Mouse (Mus musculus) testis, adult 2 months (tissue): Measurements from ENCODE around the gene Bcar3. TPM values are rescaled to one million over a fixed set of nuclear protein-coding genes. Genes with fewer than 3 reads are reported as not detected.

Experiments used
- H3K27ac ChIP-seq: fragments of 200-500 bp; 2 replicates; pipeline ENCODE4 v1.5.1; 2012; ENCODE audit warnings: low read depth, low read length; ENCODE audit not compliant: control insufficient read depth, insufficient read depth
- H3K27me3 ChIP-seq: fragments of 200-500 bp; 2 replicates; pipeline ENCODE4 v1.6.1; 2012; ENCODE audit warnings: mild to moderate bottlenecking, low read length, moderate library complexity; ENCODE audit not compliant: control insufficient read depth, insufficient read depth
- H3K36me3 ChIP-seq: fragments of 200-500 bp; 2 replicates; pipeline ENCODE4 v1.6.1; 2012; ENCODE audit warnings: mild to moderate bottlenecking, low read length; ENCODE audit not compliant: control insufficient read depth, insufficient read depth
- H3K4me1 ChIP-seq: fragments of 200-500 bp; 2 replicates; pipeline ENCODE4 v1.6.1; 2012; ENCODE audit warnings: low read length; ENCODE audit not compliant: control insufficient read depth, insufficient read depth
- H3K4me3 ChIP-seq: fragments of 200-500 bp; 2 replicates; pipeline ENCODE4 v1.5.1; 2012; ENCODE audit warnings: low read depth, mild to moderate bottlenecking, low read length, moderate library complexity, mixed read lengths; ENCODE audit not compliant: control insufficient read depth
- CTCF ChIP-seq: fragments of 200-500 bp; IDR thresholded peaks from 2 replicates; pipeline ENCODE4 v1.5.1; 2012; ENCODE audit warnings: low read depth, mild to moderate bottlenecking, inconsistent platforms, low read length, moderate library complexity; ENCODE audit not compliant: control insufficient read depth, insufficient read depth, insufficient replicate concordance
- POLR2A ChIP-seq: fragments of 200-500 bp; IDR thresholded peaks from 2 replicates; pipeline ENCODE4 v1.6.1; 2012; ENCODE audit warnings: low read depth, mild to moderate bottlenecking, inconsistent platforms, low read length, moderate library complexity; ENCODE audit not compliant: control insufficient read depth
- polyA plus RNA-seq: library from polyadenylated mRNA; depleted of rRNA; stranded (reverse); fragments of >200 nt; gene quantifications from 2 replicates; pipeline ENCODE4 v1.2.3, GENCODE M21; 2012

The Bcar3 gene
- polyA plus RNA-seq, 1 experiment: 12.5 TPM

DNA sequence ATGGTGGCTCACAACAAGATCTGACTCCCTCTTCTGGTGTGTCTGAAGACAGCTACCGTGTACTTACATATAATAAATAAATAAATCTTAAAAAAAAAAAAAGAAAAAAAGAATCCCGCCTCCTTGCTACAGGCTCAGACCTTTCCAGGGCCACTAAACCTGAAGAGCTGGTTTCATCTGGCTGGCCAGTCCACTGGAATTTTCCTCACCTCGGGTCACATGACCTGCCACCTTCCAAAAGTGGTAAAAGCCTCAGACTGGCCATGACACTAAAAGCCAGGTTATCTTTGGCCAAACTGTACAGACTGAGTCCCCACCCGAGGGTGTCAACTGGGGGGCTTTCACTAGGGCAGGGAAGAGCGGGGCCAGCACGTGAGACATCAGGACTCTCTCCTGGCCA is 29.9 kb downstream of the Bcar3 start:
- TF ChIP-seq CTCF: no peak
- TF ChIP-seq POLR2A: no peak
- Histone ChIP-seq H3K27ac (no peak overlapping the region), H3K4me3 (no peak overlapping the region)

DNA sequence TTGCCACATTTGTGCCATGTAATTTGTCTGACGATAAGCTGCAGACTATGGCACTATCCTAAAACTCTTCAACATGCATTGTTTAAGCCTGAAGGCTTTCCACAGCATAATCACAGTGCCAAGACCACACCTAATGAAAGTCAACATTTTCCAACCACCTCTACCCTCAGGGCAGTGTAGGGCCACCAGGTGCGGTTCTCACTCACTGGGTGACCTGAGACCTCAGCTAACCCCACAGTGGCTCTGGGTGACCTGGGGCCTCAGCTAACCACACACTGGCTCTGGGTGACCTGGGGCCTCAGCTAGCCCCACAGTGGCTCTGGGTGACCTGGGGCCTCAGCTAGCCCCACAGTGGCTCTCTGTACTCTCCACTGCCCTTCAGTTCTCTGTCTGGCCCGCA is 30.6 kb downstream of the Bcar3 start:
- no peak overlapping the region for H3K4me3 ChIP-seq
- H3K27ac ChIP-seq: no peak overlapping the region
- no peaks in the 10 kb centered on the region for H3K4me1 ChIP-seq
- TF ChIP-seq CTCF (no peak), POLR2A (no peak)
- H3K27me3 ChIP-seq: no peaks in the 10 kb centered on the region
- H3K36me3 ChIP-seq: no peaks in the 10 kb centered on the region

More for the DNA sequence above, 29.9 kb downstream of the Bcar3 start:
- no peaks in the 10 kb centered on the region for H3K27me3 ChIP-seq
- no peaks in the 10 kb centered on the region for H3K36me3 ChIP-seq
- no peaks in the 10 kb centered on the region for H3K4me1 ChIP-seq

DNA sequence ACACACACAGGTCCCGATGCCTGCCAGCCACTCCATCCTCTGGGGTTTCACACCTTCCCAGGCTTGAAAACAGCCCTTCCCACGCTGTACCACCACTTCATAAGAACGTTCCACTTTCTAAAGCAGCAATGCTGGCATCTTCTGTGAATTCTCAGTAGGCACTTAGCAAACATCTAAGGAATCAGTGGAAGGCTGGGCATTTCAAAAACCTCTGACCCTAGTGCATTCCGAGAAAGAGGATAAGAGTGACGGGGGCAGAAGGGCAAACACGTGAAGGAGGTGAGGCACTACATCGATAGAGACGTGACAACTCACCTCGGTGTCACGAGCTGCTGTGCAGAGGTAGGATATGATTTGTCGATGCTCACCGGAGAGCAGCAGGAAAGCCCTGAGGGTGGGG is 36.5 kb downstream of the Bcar3 start:
- H3K27me3 ChIP-seq: no peaks in the 10 kb centered on the region
- no peaks in the 10 kb centered on the region for H3K4me1 ChIP-seq
- no peak overlapping the region for H3K27ac ChIP-seq
- no peak for TF ChIP-seq CTCF
- no peak for TF ChIP-seq POLR2A
- H3K4me3 ChIP-seq: no peak overlapping the region
- no peaks in the 10 kb centered on the region for H3K36me3 ChIP-seq

DNA sequence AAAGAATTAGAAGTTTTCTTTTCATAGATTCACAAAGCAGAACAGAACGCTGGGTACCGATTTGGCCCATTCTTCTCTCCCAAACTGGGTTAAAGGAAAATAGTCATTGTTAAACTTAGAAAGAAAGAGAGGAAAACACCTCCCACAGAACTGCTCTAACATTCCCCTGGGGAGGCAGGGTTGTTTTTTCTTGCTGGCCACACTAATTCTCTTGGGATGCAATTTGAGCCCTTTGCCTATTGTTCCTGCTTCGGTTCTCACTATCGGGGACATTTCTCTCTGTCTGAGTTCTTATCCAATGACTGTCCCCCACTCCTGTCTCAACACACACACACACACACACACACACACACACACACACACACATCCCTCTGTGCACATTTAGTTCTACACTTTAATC is 39.6 kb downstream of the Bcar3 start:
- H3K27ac ChIP-seq: no peak overlapping the region
- no peaks in the 10 kb centered on the region for H3K36me3 ChIP-seq
- no peaks in the 10 kb centered on the region for H3K4me1 ChIP-seq
- no peaks in the 10 kb centered on the region for H3K27me3 ChIP-seq
- H3K4me3 ChIP-seq: no peak overlapping the region
- TF ChIP-seq CTCF (no peak), POLR2A (no peak)

DNA sequence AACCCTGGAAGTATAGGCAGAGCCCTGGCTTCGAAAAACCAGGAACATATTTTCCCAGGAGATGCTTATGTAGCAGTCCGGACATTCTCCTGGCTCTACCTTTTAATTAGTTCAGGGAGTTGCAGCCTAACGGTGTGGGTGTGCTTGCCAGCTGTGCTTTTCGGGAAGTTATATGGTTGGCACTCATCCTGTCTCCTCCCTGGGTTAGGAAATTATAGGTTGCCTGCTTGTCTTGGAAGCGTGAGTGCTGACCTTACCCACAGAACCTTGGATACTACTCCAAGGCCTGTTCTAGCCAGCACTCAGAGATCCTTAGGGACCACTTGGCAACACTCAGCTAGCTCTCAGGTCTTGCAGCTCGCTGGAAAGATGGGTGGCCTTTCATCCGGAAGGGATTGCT is 40.0 kb downstream of the Bcar3 start:
- no peaks in the 10 kb centered on the region for H3K27me3 ChIP-seq
- TF ChIP-seq CTCF: no peak
- TF ChIP-seq POLR2A: no peak
- H3K27ac ChIP-seq: no peak overlapping the region

DNA sequence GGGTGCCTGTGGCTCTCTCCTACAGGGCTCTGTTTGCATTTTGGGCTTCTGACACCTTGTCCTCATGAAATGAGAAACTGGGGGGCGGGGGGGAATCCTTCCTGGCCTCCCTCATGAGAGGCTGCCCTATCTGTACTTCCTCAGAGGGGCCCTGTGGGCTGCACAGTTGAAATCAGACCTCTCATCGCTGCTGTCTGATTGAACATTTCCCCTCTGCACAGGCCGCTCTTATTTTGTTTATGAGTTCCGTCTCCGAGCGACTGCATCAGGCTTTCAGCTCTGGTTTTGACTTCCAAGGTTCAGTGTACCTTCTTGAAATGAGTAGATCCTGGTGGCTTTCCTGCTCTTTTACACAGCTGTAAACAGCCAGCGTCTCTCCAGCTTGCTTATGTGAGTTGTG is 40.4 kb downstream of the Bcar3 start:
- H3K36me3 ChIP-seq: no peaks in the 10 kb centered on the region
- H3K27ac ChIP-seq: no peak overlapping the region
- no peaks in the 10 kb centered on the region for H3K4me1 ChIP-seq
- no peak overlapping the region for H3K4me3 ChIP-seq
- TF ChIP-seq CTCF (no peak), POLR2A (no peak)
- no peaks in the 10 kb centered on the region for H3K27me3 ChIP-seq

More for the DNA sequence above, 40.0 kb downstream of the Bcar3 start:
- Histone ChIP-seq H3K4me1 (no peaks in the 10 kb centered on the region), H3K36me3 (no peaks in the 10 kb centered on the region), H3K4me3 (no peak overlapping the region)

DNA sequence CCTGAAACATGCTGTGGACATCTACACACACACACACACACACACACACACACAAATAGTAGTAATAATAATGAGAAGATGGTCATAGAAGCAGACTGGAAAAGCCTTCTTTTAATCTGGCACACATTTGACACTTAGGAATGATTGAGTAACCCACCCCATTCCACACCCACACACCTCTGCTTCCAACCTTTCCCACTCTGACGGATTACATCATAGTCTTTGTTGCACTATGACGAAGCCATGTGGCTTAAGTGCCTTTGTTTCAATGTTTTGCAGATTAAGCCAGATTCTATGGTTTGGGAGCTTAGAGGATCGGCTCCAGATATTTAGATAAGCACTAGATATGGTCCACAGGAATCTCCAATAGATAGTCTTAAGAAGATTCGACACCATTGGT is 42.1 kb downstream of the Bcar3 start:
- no peaks in the 10 kb centered on the region for H3K4me1 ChIP-seq
- no peak overlapping the region for H3K4me3 ChIP-seq
- TF ChIP-seq POLR2A: no peak
- TF ChIP-seq CTCF: no peak
- H3K27me3 ChIP-seq: no peaks in the 10 kb centered on the region
- no peak overlapping the region for H3K27ac ChIP-seq
- no peaks in the 10 kb centered on the region for H3K36me3 ChIP-seq

DNA sequence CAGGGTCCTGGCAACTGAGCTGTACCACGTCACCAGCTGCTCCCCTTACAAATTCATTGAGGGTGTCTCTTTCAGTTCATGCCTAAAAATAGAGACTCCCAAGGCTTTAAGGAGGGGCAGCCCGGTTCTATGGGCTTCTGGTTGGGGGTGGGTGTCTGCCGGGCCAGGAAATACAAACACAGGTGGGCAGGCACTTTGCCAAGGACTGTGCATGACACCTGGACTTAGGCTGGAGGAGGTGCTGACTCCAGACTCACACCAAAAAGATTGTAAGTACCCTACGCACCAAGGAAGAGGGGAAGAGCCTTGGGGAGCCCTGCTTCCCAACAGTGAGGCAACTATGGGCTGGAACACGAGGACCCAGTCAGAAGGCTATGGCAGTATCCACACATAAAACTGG is 44.1 kb downstream of the Bcar3 start:
- no peaks in the 10 kb centered on the region for H3K4me1 ChIP-seq
- no peak for TF ChIP-seq POLR2A
- no peak for TF ChIP-seq CTCF
- H3K36me3 ChIP-seq: no peaks in the 10 kb centered on the region
- no peaks in the 10 kb centered on the region for H3K27me3 ChIP-seq
- no peak overlapping the region for H3K27ac ChIP-seq
- H3K4me3 ChIP-seq: no peak overlapping the region
